Mouse (Mus musculus): Measurements from ENCODE around the gene Gga2. TPM values are rescaled to one million over a fixed set of nuclear protein-coding genes. Genes with fewer than 3 reads are reported as not detected.

The Gga2 gene
- total RNA-seq, 2 experiments from 2014 or later, result 29.0 to 30.3 TPM

GRCm38 (mm10) chr7:121938124-121938891 is 82.7 kb downstream of the Gga2 start:
- DNase-seq (ENCODE audit: low spot score in 2 of 2), result peak in 1 of 2 experiments; percentile 33

- peak in 1 of 2 experiments; percentile 35 for DNase-seq (ENCODE audit: low spot score in 2 of 2)
Observed at GRCm38 (mm10) chr7:121936861-121937630, 84.0 kb downstream of the Gga2 start.

Other genes starting within 250 kb of the Gga2 start
- gene Scnn1b, start 156.2 kb downstream of the Gga2 start, total RNA-seq (2021), result not detected
- gene Cog7, start 39.5 kb downstream of the Gga2 start, total RNA-seq (2021), result 10 to 100 TPM; 41.5 to 46.0 TPM
- gene Ubfd1, start 46.0 kb upstream of the Gga2 start, total RNA-seq (2021), result 10 to 100 TPM; 55.0 to 60.1 TPM
- 1 to 10 TPM; 9.5 to 9.9 TPM for gene Ears2, start 46.0 kb upstream of the Gga2 start, total RNA-seq (2021)
- 100 to 1,000 TPM; 305 to 306 TPM for gene Ndufab1, start 80.7 kb upstream of the Gga2 start, total RNA-seq (2021)
- gene Palb2, start 111.8 kb upstream of the Gga2 start, total RNA-seq (2021), result 1 to 10 TPM; 1.1 to 1.9 TPM
- gene Dctn5, start 111.8 kb upstream of the Gga2 start, total RNA-seq (2021), result 100 to 1,000 TPM; 104 TPM
- 1 to 10 TPM; 1.4 to 1.9 TPM for gene Plk1, start 138.2 kb upstream of the Gga2 start, total RNA-seq (2021)
- gene Ern2, start 165.0 kb upstream of the Gga2 start, total RNA-seq (2021), result 1 to 10 TPM in 1 of 2 experiments, under 1 TPM in 1; 0.36 to 1.1 TPM
- gene Chp2, start 198.3 kb upstream of the Gga2 start, total RNA-seq (2021), result 1 to 10 TPM; 3.3 to 3.7 TPM

All from layer of hippocampus, adult 18-20 months (tissue).